Mouse (Mus musculus) spleen, adult 2 months (tissue): ENCODE data around the gene Zc3hc1.

Experiments
- CTCF ChIP-seq: fragments of 200-500 bp; IDR thresholded peaks from 2 replicates; pipeline ENCODE4 v1.5.1; 2011; ENCODE audit warnings: mild to moderate bottlenecking, inconsistent platforms; ENCODE audit not compliant: insufficient read depth, insufficient read length, insufficient replicate concordance; ENCODE audit errors: extremely low read depth
- POLR2A ChIP-seq: fragments of 200-500 bp; IDR thresholded peaks from 2 replicates; pipeline ENCODE4 v1.6.1; 2011; ENCODE audit warnings: low read depth, low read length, inconsistent platforms

- no peak for TF ChIP-seq CTCF
- no peak for TF ChIP-seq POLR2A
Measured at GRCm38 (mm10) chr6:30347288-30347801, 43.5 kb downstream of the Zc3hc1 start.
